Mouse (Mus musculus) heart, adult 2 months (tissue): ENCODE measurements around the gene Rabgef1.
A peak's percentile ranks its signal among the peaks of the same experiment; 100 is the strongest.

Experiments
- CTCF ChIP-seq: fragments of 200-600 bp; IDR thresholded peaks from 2 replicates; pipeline ENCODE4 v1.8.1; 2022; ENCODE audit warnings: antibody characterized with exemption, mild to moderate bottlenecking, moderate library complexity
- POLR2A ChIP-seq: fragments of 200-500 bp; IDR thresholded peaks from 2 replicates; pipeline ENCODE4 v1.6.1; 2011; ENCODE audit warnings: mild to moderate bottlenecking, low read depth, low read length, control low read depth; ENCODE audit not compliant: insufficient read depth

DNA sequence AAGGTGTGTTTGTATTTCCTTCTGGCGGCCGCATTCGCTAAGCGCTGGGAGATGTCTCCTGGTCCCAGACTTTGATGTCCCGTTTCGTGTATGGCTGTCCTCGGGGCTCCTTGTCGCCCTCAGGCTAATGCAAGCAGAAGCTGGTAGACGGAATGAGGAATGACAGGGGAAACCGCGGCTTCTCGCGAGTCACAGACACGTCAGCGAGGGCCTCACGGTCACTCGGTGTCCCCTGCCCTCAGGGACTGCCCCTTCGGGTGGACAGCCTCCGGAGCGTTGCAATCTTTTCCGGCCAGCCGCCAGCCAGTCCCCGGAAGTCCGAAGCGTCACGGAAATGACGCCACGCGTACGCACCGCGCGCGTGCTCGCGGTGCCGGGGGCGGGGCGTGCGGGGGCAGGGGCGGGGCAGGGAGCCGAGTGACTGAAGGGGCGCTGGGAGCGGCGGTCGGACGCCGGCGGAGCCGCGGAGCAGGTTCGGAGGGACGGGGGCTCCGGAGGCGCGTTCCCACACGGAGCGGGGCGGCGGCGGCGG lies at the start of gene Rabgef1:
- TF ChIP-seq POLR2A (peak; percentile 98), CTCF (no peak)
